Comparison of ENCODE assay signal across 16 mouse cellular contexts in the genomic region with DNA sequence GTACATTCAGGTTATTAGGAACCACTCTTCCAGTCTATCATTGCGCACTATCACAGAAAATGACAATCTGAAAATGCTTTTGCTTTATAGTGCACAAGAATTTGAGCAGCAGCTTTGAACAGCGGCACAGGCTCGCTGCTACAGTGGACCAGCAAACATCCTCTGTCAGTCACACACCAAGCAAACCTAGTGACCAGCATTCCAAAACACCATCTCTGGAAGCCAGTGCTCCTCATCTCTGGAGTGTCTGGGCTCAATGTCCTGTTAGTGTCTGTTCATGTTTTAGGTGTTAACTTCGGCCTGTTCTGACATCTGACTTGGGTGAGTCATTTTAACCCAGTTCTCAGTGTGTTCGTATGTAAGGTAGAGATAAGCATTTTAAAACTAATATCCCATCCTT.
A peak's percentile ranks its signal among the peaks of the same experiment; 100 is the strongest.
DNase-seq lines count a peak whose midpoint lies in the region.
"Had no signal": no experiment of that assay in that cellular context is flagged by ENCODE, and none has a peak within 500 bp of the region (broad histone marks: within the 10 kb centered on the region; RNA-seq: fewer than 3 reads in every experiment).

No protein-coding gene starts in this region.

- peaks cover 11% of the 10 kb centered on the region for H3K4me1 ChIP-seq in heart, embryonic 10.5 days

- H3K27ac ChIP-seq in heart, embryonic 10.5 days: no peak overlapping the region

- H3K36me3 ChIP-seq in heart, embryonic 10.5 days: no peaks in the 10 kb centered on the region
- H3K36me3 ChIP-seq: G1E had no signal

- intact Hi-C loops in heart, postnatal 36 days (cut with DNase I): no loop called here
- intact Hi-C loops in heart, postnatal 14 days (cut with DNase I): no loop called here

- WGBS in heart, embryonic 10.5 days: 88% methylated on average over 5 of the region's 5 CpGs

- no peaks in the 10 kb centered on the region for H3K9me3 ChIP-seq in heart, embryonic 10.5 days
- H3K9me3 ChIP-seq: G1E had no signal

- H3K27me3 ChIP-seq in heart, embryonic 10.5 days (ENCODE audit: insufficient read depth, poor library complexity, severe bottlenecking): no peaks in the 10 kb centered on the region
- H3K27me3 ChIP-seq: CH12.LX had no signal

- peak; percentile 56 for DNase-seq in heart, adult 11 months
- DNase-seq in heart, postnatal 36 days: no peak
- peak; percentile 64 for DNase-seq in heart, embryonic 10.5 days (ENCODE audit: low spot score)
- no peak for DNase-seq in heart, postnatal 14 days
- DNase-seq: adrenal gland, adult 2 months; adrenal gland, adult 8-10 months; adrenal gland, postnatal 10 days; adrenal gland, postnatal 14 days; adrenal gland, postnatal 25 days; adrenal gland, postnatal 36 days; B cell, adult 2 months; cerebellum, adult 11 months; cerebellum, adult 11-12 months; cerebellum, adult 18-20 months had no signal

- no peak overlapping the region for H3K4me3 ChIP-seq in heart, embryonic 10.5 days

Comparison
In these comparisons a context has a peak if more than half of its experiments do, and no peak if none do; other contexts are left out.
1. DNase-seq: peak in heart, adult 11 months (single experiment) and heart, embryonic 10.5 days (single experiment); none in heart, postnatal 36 days (0 of 2) and heart, postnatal 14 days (0 of 2).